Mouse (Mus musculus): ENCODE data around the gene Depdc5.

- TF ChIP-seq POLR2A (IDR thresholded peaks at IDR 0.05; ENCODE audit: extremely low read depth, insufficient read depth, low read length) (no peak), CTCF (IDR thresholded peaks at IDR 0.05; ENCODE audit: extremely low read depth, insufficient read depth, low read length) (no peak)
Measured at GRCm38 (mm10) chr5:32872346-32872745, 8.8 kb downstream of the Depdc5 start.
